Mouse (Mus musculus) spleen, postnatal 4 days (tissue): ENCODE measurements around the gene Pla2g4f.

Experiments used
- DNase-seq, 2 experiments: peaks; one replicate each; pipeline ENCODE4 v3.0.0; 2022; ENCODE audit warnings: low spot score in 2 of 2

Gene Pla2g4f

GRCm38 (mm10) chr2:120281221-120281620 lies 32.7 kb downstream of the Pla2g4f start:
- DNase-seq: no peak

GRCm38 (mm10) chr2:120279961-120280360 lies 34.0 kb downstream of the Pla2g4f start:
- DNase-seq: peak; percentile 37 to 73

DNA sequence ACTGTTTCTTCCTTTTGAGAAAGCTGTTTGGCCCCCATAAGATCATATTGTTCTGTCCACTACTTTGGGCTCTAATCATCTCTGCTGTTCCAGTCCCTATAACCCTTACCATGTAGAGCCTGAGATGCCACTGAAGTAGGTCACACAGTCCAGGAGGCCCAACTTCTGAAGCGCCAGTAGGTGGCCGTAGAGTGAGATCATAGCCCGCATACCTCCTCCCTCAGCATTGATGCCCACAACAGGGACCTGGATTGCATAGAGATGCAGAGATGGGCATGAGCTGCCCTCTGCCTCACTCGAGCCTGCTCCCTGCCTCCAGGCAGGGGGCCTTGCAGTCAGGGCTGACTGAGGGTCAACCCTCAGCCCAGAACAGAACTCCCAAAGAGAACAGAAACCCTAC lies 37.0 kb downstream of the Pla2g4f start:
- no peak for DNase-seq

DNA sequence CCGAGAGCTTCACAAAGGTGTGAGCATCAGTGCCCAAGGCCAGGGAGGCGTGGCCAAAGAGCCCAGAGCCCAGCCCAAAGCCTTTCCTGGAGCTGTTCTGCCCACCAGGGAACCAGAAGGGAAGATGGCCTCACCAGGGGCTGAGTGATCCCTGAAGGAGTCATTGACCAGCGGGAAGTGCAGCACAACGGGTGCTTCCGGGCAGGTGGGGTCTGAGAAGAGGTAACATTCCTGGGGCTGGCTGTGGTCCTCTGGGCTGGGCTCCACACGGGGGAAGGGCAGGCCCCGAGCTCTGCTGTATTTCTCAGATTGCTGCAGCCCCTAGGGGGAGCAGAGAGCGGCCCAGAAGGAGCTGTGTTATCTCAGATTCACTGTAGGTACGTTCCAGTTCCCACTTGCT lies 45.3 kb downstream of the Pla2g4f start:
- DNase-seq: no peak

- DNase-seq: no peak
These were observed 48.4 kb downstream of the Pla2g4f start for GRCm38 (mm10) chr2:120265523-120265922.

DNA sequence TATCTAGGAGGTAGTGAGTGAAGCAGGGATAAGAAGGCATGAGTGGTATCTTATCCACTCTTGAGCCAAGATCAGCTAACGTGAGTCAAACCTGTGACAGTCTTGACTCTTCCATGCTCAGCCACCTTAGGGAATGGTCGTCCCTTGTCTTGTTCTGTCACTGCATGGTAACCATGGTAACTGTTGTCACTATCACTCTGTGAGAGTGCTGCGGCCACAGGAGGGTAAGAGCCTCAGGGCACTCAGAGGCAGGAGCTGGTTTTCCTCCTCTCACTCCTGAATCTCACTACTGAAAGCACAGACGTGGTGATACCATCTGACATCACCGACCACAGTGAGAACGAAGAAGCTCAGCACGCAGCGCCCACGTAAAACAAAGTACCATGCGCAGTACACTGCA lies 49.1 kb downstream of the Pla2g4f start:
- DNase-seq: no peak

DNA sequence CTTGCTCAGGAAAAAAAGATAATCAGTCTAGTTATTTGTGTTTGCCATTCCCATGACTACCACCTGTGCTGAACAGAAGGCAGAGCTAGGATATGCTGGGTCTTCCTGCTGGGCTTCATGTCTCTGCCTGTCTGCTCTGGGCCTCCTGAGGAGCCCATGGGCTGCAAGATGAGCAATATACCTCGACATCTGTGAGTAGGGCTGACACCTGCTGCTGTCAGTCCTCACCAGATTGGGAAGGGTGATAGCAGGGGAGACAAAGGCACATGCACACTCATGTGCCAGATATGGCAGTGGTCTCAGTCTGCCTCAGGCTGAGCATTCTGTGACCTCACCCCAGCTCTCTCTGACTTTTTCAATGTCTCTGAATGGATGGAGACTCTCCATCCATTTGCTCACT lies 51.1 kb downstream of the Pla2g4f start:
- DNase-seq: no peak

- DNase-seq: no peak
These were observed 52.6 kb downstream of the Pla2g4f start for GRCm38 (mm10) chr2:120261346-120261745.

DNA sequence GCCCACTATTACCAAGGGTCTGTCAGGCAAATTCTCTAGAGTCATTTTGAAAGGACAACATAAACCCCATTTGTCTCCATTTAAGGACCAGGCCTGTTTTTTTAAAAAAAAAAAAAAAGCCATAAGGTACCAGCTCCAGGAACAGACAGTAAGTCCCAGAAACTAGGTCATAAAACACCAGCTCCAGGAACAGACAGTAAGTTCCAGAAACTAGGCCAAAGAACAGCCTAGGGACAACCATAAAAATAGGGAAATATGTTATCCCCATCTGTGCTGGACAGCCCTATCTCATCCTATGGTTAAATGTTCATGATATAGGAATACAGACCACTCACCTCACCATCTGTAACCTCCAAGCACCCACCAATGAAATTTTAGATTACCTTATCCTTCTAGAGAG lies 57.7 kb downstream of the Pla2g4f start:
- DNase-seq: no peak

GRCm38 (mm10) chr2:120252644-120253043 lies 61.3 kb downstream of the Pla2g4f start:
- DNase-seq: no peak
